Mouse (Mus musculus) kidney, postnatal 0 days (tissue): ENCODE data around the gene Rabep2. TPM values are rescaled to one million over a fixed set of nuclear protein-coding genes. Genes with fewer than 3 reads are reported as not detected.

Source experiments
- ATAC-seq: fragments of 200-750 bp; cut with Nextera tagmentation; replicated peaks from 2 replicates; pipeline ENCODE4 v1.8.0; 2017; ENCODE audit warnings: low read depth, moderate number of reproducible peaks, moderate TSS enrichment, moderate library complexity; ENCODE audit not compliant: low FRiP score
- DNase-seq: peaks from one replicate; pipeline ENCODE4 v3.0.0-alpha.2; 2016; ENCODE audit warnings: low spot score
- H3K27ac ChIP-seq: fragments of 300-500 bp; sonication (generic); 2 replicates; pipeline ENCODE4 v1.5.1; 2014; ENCODE audit warnings: mild to moderate bottlenecking
- H3K27me3 ChIP-seq: fragments of 300-500 bp; sonication (generic); 2 replicates; pipeline ENCODE4 v1.6.1; 2014; ENCODE audit warnings: low read length, mixed read lengths; ENCODE audit not compliant: insufficient read depth
- H3K36me3 ChIP-seq: fragments of 300-500 bp; sonication (generic); 2 replicates; pipeline ENCODE4 v1.6.1; 2014; ENCODE audit warnings: low read length, mixed read lengths; ENCODE audit not compliant: insufficient read depth
- H3K4me1 ChIP-seq: fragments of 300-500 bp; sonication (generic); replicated peaks from 2 replicates; pipeline ENCODE4 v1.6.1; 2014; ENCODE audit warnings: antibody characterized with exemption, low read length, mixed read lengths; ENCODE audit not compliant: insufficient read depth
- H3K4me2 ChIP-seq: fragments of 300-500 bp; sonication (generic); 2 replicates; pipeline ENCODE4 v1.6.1; 2014; ENCODE audit warnings: mild to moderate bottlenecking, low read length, moderate library complexity, mixed read lengths
- H3K4me3 ChIP-seq: fragments of 300-500 bp; sonication (generic); replicated peaks from 2 replicates; pipeline ENCODE4 v1.5.1; 2014; ENCODE audit warnings: low read depth, low read length
- H3K9ac ChIP-seq: fragments of 300-500 bp; sonication (generic); 2 replicates; pipeline ENCODE4 v1.6.1; 2014; ENCODE audit warnings: low read depth, low read length
- H3K9me3 ChIP-seq: fragments of 300-500 bp; sonication (generic); replicated peaks from 2 replicates; pipeline ENCODE4 v1.6.1; 2016; ENCODE audit warnings: low read length, inconsistent platforms, mixed read lengths
- CTCF ChIP-seq: IDR thresholded peaks from 2 replicates; pipeline ENCODE4 v1.5.1; 2016; ENCODE audit warnings: antibody characterized with exemption, low read depth, mild to moderate bottlenecking, moderate library complexity
- WGBS: fragments of 180-500 bp; shearing (Covaris S2); extraction: QIAGEN DNeasy Blood & Tissue Kit; methylation state at CpG from one replicate; pipeline ENCODE4 v1.1.7; 2014; 5-methylcytosine and 5-hydroxymethylcytosine counted together
- polyA plus RNA-seq: library from polyadenylated mRNA; unstranded; fragments of >200 nt; fragmentation: Nextera tagmentation; extraction: Ambion mirVana; gene quantifications from 2 replicates; pipeline ENCODE4 v1.2.1, GENCODE M21; 2015

Rabep2 gene
- polyA plus RNA-seq, 1 experiment from 2014 or later = 29.7 TPM

GRCm38 (mm10) chr7:126428154-126428553 is 405 bp upstream of the Rabep2 start:
- ATAC-seq (no peak), DNase-seq (no peak)
- H3K9ac ChIP-seq = peak overlapping the region; percentile 73; the same call in 1 of the 2 replicates
- H3K9me3 ChIP-seq = no peaks in the 10 kb centered on the region
- peak overlapping the region; percentile 69 for H3K4me3 ChIP-seq
- H3K27ac ChIP-seq = peak overlapping the region; percentile 95
- peaks cover 4% of the 10 kb centered on the region; the same call in 1 of the 2 replicates for H3K4me1 ChIP-seq
- H3K36me3 ChIP-seq = no peaks in the 10 kb centered on the region
- no peaks in the 10 kb centered on the region for H3K27me3 ChIP-seq
- no peak for TF ChIP-seq CTCF
- H3K4me2 ChIP-seq = peak overlapping the region; percentile 76
- WGBS = 12% methylated on average over 4 of the region's 4 CpGs

- no peak for DNase-seq
- no peaks in the 10 kb centered on the region for H3K9me3 ChIP-seq
- H3K9ac ChIP-seq = peak overlapping the region; percentile 73
- H3K36me3 ChIP-seq = no peaks in the 10 kb centered on the region
- TF ChIP-seq CTCF = no peak
- H3K4me1 ChIP-seq = peaks cover 4% of the 10 kb centered on the region; the same call in 1 of the 2 replicates
- peak overlapping the region; percentile 69 for H3K4me3 ChIP-seq
- peak overlapping the region; percentile 76 for H3K4me2 ChIP-seq
- ATAC-seq = peak; percentile 20
- H3K27me3 ChIP-seq = no peaks in the 10 kb centered on the region
- WGBS = 30% methylated on average over 15 of the region's 15 CpGs
- H3K27ac ChIP-seq = peak overlapping the region; percentile 50; the same call in 1 of the 2 replicates
Measured at GRCm38 (mm10) chr7:126429503-126429898, 942 bp downstream of the Rabep2 start.

DNA sequence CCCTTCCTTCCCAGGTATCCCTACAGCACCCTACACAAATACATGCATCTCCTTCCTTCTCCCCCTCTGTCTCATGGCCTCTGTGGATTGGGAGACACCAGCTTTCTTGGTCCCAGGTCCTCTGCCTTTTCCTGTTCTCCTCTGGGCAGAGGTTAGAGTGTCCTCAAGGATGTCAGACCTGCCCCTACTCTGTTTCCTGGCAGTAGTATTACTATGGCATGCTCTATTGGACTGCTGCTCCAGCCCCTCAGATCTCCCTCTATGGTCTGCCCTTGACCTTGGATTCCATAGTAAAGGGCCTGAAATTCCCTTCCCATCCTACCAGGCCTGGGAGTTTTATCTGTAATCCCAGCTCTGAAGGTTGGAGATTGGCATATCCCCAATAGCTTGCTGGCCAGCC is 1.6 kb downstream of the Rabep2 start:
- no peaks in the 10 kb centered on the region for H3K36me3 ChIP-seq
- H3K9ac ChIP-seq = no peak overlapping the region
- no peak overlapping the region for H3K4me3 ChIP-seq
- H3K4me1 ChIP-seq = peaks cover 4% of the 10 kb centered on the region; the same call in 1 of the 2 replicates
- H3K27me3 ChIP-seq = no peaks in the 10 kb centered on the region
- H3K27ac ChIP-seq = no peak overlapping the region
- TF ChIP-seq CTCF = no peak
- no peak for ATAC-seq
- no peak overlapping the region for H3K4me2 ChIP-seq
- H3K9me3 ChIP-seq = no peaks in the 10 kb centered on the region
- no peak for DNase-seq

GRCm38 (mm10) chr7:126434726-126435125 is 6.2 kb downstream of the Rabep2 start:
- 74% methylated on average over 7 of the region's 7 CpGs for WGBS
- DNase-seq (no peak), ATAC-seq (no peak)
- no peak overlapping the region for H3K4me3 ChIP-seq
- no peak overlapping the region for H3K9ac ChIP-seq
- H3K4me2 ChIP-seq = no peak overlapping the region
- H3K27ac ChIP-seq = no peak overlapping the region
- no peaks in the 10 kb centered on the region for H3K4me1 ChIP-seq
- H3K36me3 ChIP-seq = no peaks in the 10 kb centered on the region
- H3K27me3 ChIP-seq = no peaks in the 10 kb centered on the region
- no peak for TF ChIP-seq CTCF
- no peaks in the 10 kb centered on the region for H3K9me3 ChIP-seq

DNA sequence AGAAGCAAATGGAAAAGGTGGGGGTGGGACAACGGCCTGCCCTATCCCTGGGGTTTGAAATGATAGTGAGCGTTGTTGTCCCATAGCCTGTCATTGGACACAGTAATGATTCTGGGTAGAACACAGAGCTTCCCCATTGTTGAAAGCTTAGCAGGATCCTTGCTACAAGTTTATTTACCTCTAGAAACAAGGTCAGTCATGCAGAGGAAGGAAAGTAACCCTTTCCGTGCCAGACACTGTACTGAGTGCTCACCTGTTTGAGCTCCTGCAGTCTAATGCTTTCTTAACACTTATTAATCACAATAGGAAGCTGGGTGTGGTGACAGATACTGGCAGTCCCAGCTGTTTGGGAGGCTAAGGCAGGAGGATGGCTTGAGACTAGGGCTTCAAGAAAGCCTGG is 7.2 kb downstream of the Rabep2 start:
- ATAC-seq (no peak), DNase-seq (no peak)
- Histone ChIP-seq H3K9ac (no peak overlapping the region), H3K4me2 (no peak overlapping the region), H3K4me1 (no peaks in the 10 kb centered on the region), H3K4me3 (no peak overlapping the region), H3K9me3 (no peaks in the 10 kb centered on the region), H3K27ac (no peak overlapping the region), H3K36me3 (no peaks in the 10 kb centered on the region), H3K27me3 (no peaks in the 10 kb centered on the region)
- 65% methylated on average over 3 of the region's 3 CpGs for WGBS
- no peak for TF ChIP-seq CTCF

DNA sequence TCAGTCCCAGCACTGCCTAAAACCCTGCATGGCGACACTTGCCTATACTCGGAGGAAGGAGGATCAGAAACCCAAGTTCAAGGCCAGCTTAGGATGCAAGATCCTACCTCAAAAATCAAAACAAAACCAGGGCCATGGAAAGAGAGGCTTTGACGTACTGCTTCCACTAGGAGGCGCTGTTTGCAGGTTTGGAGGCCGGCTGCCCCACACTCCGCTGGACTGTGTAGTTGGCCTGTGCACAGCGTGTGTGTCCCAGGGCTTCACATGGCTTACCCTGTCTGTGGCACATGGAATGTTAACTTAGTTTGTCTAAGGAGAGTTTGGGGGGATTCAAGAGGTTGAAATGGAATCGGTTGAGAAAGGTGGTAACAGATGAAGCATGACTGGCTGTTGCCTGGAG is 8.3 kb downstream of the Rabep2 start:
- peak; percentile 65; the same call in 1 of the 2 replicates for ATAC-seq

GRCm38 (mm10) chr7:126440134-126440533 is 11.6 kb downstream of the Rabep2 start:
- no peak for TF ChIP-seq CTCF
- no peaks in the 10 kb centered on the region for H3K9me3 ChIP-seq
- 86% methylated on average over 9 of the region's 9 CpGs for WGBS
- ATAC-seq (no peak), DNase-seq (no peak)
- peaks cover 11% of the 10 kb centered on the region; the same call in 1 of the 2 replicates for H3K36me3 ChIP-seq
- no peaks in the 10 kb centered on the region for H3K4me1 ChIP-seq
- H3K9ac ChIP-seq = no peak overlapping the region
- no peaks in the 10 kb centered on the region for H3K27me3 ChIP-seq
- H3K4me2 ChIP-seq = no peak overlapping the region
- H3K4me3 ChIP-seq = no peak overlapping the region
- H3K27ac ChIP-seq = no peak overlapping the region

More for the DNA sequence above, 8.3 kb downstream of the Rabep2 start:
- Histone ChIP-seq H3K4me1 (no peaks in the 10 kb centered on the region), H3K9me3 (no peaks in the 10 kb centered on the region), H3K27me3 (no peaks in the 10 kb centered on the region), H3K9ac (no peak overlapping the region), H3K36me3 (no peaks in the 10 kb centered on the region), H3K4me2 (no peak overlapping the region), H3K27ac (no peak overlapping the region), H3K4me3 (no peak overlapping the region)
- WGBS = 24% methylated on average over 8 of the region's 8 CpGs
- DNase-seq = peak; percentile 86
- TF ChIP-seq CTCF = peak; percentile 94
